Mouse (Mus musculus) neural tube, embryonic 14.5 days (tissue): Measurements from ENCODE around the gene Scel. TPM values are rescaled to one million over a fixed set of nuclear protein-coding genes. Genes with fewer than 3 reads are reported as not detected.

Source experiments
- ATAC-seq: fragments of 200-750 bp; cut with Nextera tagmentation; 2 replicates; pipeline ENCODE4 v1.8.0; 2017; ENCODE audit warnings: low read depth, mild to moderate bottlenecking, moderate TSS enrichment, moderate library complexity
- H3K27ac ChIP-seq: fragments of 300-500 bp; sonication (generic); 2 replicates; pipeline ENCODE4 v1.5.1; 2014; ENCODE audit warnings: low read depth, mild to moderate bottlenecking, control low read depth, low read length, moderate library complexity, mixed read lengths
- H3K27me3 ChIP-seq: fragments of 300-500 bp; sonication (generic); 2 replicates; pipeline ENCODE4 v1.6.1; 2014; ENCODE audit warnings: low read length; ENCODE audit not compliant: control insufficient read depth, insufficient read depth
- H3K36me3 ChIP-seq: fragments of 300-500 bp; sonication (generic); 2 replicates; pipeline ENCODE4 v1.6.1; 2014; ENCODE audit warnings: low read length, mixed read lengths; ENCODE audit not compliant: control insufficient read depth, insufficient read depth
- H3K4me1 ChIP-seq: fragments of 300-500 bp; sonication (generic); 2 replicates; pipeline ENCODE4 v1.6.1; 2014; ENCODE audit warnings: low read length; ENCODE audit not compliant: control insufficient read depth, insufficient read depth
- H3K4me2 ChIP-seq: fragments of 300-500 bp; sonication (generic); 2 replicates; pipeline ENCODE4 v1.6.1; 2014; ENCODE audit warnings: mild to moderate bottlenecking, low read depth, low read length, control low read depth
- H3K4me3 ChIP-seq: fragments of 300-500 bp; sonication (generic); 2 replicates; pipeline ENCODE4 v1.5.1; 2014; ENCODE audit warnings: low read depth, low read length, control low read depth, mixed read lengths
- H3K9ac ChIP-seq: fragments of 300-500 bp; sonication (generic); replicated peaks from 2 replicates; pipeline ENCODE4 v1.6.1; 2014; ENCODE audit warnings: low read depth, mild to moderate bottlenecking, control low read depth, low read length, mixed read lengths
- H3K9me3 ChIP-seq: fragments of 300-500 bp; sonication (generic); 2 replicates; pipeline ENCODE4 v1.6.1; 2016; ENCODE audit warnings: low read length; ENCODE audit not compliant: control insufficient read depth
- WGBS: fragments of 180-500 bp; shearing (Covaris S2); extraction: QIAGEN DNeasy Blood & Tissue Kit; methylation state at CpG from one replicate; pipeline ENCODE4 v1.1.7; 2014; 5-methylcytosine and 5-hydroxymethylcytosine counted together
- polyA plus RNA-seq: library from polyadenylated mRNA; unstranded; fragments of >200 nt; fragmentation: Nextera tagmentation; extraction: Ambion mirVana; gene quantifications from 2 replicates; pipeline ENCODE4 v1.2.1, GENCODE M21; 2014

Gene Scel
- polyA plus RNA-seq, 1 experiment from 2014 or later = 0.13 TPM

DNA sequence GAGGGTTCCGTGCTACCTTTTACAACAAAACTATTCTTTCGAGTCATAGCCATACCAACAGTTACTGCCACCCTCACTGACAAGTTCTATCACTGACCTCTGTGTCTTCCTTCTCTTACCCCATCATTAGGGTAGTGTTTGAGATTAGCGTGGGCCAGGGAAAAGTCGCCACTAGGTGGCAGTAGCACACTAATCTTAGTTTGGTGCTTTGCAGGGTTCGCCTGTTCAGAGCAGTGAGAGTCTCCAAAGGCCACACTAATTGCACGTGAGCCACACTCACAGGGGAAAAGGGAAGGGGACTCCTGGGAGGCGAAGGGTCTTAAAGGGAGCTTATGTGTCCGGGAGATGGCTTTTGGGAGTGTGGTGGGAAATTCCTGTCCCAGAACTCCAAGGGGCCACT lies 37.3 kb downstream of the Scel start:
- H3K9me3 ChIP-seq = no peaks in the 10 kb centered on the region
- H3K4me1 ChIP-seq = no peaks in the 10 kb centered on the region
- H3K27me3 ChIP-seq = no peaks in the 10 kb centered on the region
- no peak overlapping the region for H3K27ac ChIP-seq
- no peaks in the 10 kb centered on the region for H3K36me3 ChIP-seq
- no peak overlapping the region for H3K4me3 ChIP-seq
- WGBS = 14% methylated on average over 8 of the region's 8 CpGs
- ATAC-seq = peak; percentile 90
- no peak overlapping the region for H3K9ac ChIP-seq
- H3K4me2 ChIP-seq = no peak overlapping the region

DNA sequence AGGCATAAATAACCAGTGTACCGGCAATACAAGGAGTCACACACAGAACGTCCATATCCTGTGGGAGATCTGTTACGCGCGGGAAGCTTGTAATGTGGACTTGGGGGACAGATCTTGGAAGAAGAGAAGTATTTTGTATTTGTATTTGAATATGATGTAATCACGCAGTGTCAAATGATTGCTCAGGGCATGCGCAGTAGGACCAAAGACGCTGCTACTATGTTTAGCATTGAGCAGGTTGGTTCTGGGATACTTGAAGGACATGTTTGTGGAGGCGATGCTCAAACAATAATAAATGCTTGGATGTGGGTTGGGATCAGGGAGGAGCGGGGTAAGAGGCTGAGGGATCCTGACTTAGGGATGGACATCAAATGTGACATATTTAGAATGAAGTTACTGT lies 37.8 kb downstream of the Scel start:
- Histone ChIP-seq H3K27ac (no peak overlapping the region), H3K4me3 (no peak overlapping the region), H3K4me2 (no peak overlapping the region), H3K36me3 (no peaks in the 10 kb centered on the region), H3K27me3 (no peaks in the 10 kb centered on the region), H3K9ac (no peak overlapping the region), H3K4me1 (no peaks in the 10 kb centered on the region), H3K9me3 (no peaks in the 10 kb centered on the region)
- no peak for ATAC-seq
- 73% methylated on average over 10 of the region's 10 CpGs for WGBS

DNA sequence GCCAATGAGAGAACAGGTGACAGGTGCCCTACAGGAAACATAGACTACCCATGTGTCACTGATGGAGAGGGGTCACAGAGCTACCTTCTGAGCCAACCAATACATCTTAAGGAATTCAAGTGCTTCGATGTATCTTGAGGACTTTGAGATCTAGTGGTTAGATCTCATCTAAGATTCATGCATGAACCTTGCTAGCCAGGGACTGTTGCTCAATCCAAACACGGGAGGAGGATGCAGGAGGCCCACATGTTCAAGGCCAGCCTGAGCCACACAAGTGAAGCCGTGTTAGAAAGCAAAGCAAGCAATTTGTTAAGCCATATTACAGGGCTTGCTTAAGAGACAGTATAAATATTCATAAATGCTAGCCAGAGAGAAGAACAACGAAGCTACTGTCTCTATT lies 38.8 kb downstream of the Scel start:
- H3K4me3 ChIP-seq = no peak overlapping the region
- no peaks in the 10 kb centered on the region for H3K4me1 ChIP-seq
- H3K9ac ChIP-seq = no peak overlapping the region
- WGBS = 66% methylated on average over 4 of the region's 4 CpGs
- ATAC-seq = no peak
- H3K36me3 ChIP-seq = no peaks in the 10 kb centered on the region
- H3K27me3 ChIP-seq = no peaks in the 10 kb centered on the region
- H3K9me3 ChIP-seq = no peaks in the 10 kb centered on the region
- no peak overlapping the region for H3K27ac ChIP-seq
- H3K4me2 ChIP-seq = no peak overlapping the region

DNA sequence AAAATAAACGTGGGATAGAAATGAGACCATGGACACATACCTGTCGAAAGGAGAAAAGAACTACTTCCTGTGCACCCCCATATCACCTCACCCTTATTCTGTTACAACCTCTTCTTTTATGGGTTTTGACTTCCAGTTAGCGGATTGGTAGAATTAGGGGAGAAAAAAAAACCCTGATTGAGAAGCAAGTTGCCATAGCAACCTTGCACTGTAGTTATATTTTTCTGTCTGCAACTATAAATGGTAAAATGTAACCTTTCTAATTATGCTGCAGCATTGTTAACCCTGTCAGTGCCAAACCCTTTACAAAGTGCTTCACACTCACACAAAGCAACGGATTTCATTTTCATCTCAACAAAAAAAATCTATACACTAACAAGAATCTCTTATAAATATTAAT lies 39.2 kb downstream of the Scel start:
- Histone ChIP-seq H3K4me3 (no peak overlapping the region), H3K27me3 (no peaks in the 10 kb centered on the region), H3K4me1 (no peaks in the 10 kb centered on the region), H3K9ac (no peak overlapping the region), H3K4me2 (no peak overlapping the region), H3K36me3 (no peaks in the 10 kb centered on the region), H3K9me3 (no peaks in the 10 kb centered on the region), H3K27ac (no peak overlapping the region)
- whole genome bisulfite sequencing = 70% methylated on average over 4 of the region's 4 CpGs
- ATAC-seq = no peak

DNA sequence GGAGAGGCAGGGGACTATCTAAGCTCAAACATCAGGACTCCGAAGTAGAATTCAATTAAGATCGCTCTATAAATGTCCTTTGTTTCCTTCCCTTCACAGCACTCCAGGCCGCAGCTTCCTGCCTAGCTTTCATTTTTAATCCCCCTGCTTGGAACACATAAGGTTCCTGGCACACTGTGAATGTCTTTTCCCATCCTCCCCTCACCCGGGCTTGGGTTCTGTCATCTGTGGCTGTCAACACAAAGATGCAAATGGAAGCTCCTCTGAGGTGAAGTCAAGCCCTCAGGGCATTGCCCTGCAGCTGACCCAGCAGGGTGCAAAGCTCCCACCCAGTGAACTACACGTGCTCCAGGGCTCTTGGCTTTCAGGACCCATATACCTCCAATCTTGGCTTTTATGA lies 43.5 kb downstream of the Scel start:
- Histone ChIP-seq H3K4me3 (no peak overlapping the region), H3K4me2 (no peak overlapping the region), H3K27me3 (no peaks in the 10 kb centered on the region), H3K4me1 (no peaks in the 10 kb centered on the region), H3K9ac (no peak overlapping the region), H3K27ac (no peak overlapping the region), H3K9me3 (no peaks in the 10 kb centered on the region), H3K36me3 (no peaks in the 10 kb centered on the region)
- ATAC-seq = no peak
- WGBS = 50% methylated on average over 5 of the region's 5 CpGs

DNA sequence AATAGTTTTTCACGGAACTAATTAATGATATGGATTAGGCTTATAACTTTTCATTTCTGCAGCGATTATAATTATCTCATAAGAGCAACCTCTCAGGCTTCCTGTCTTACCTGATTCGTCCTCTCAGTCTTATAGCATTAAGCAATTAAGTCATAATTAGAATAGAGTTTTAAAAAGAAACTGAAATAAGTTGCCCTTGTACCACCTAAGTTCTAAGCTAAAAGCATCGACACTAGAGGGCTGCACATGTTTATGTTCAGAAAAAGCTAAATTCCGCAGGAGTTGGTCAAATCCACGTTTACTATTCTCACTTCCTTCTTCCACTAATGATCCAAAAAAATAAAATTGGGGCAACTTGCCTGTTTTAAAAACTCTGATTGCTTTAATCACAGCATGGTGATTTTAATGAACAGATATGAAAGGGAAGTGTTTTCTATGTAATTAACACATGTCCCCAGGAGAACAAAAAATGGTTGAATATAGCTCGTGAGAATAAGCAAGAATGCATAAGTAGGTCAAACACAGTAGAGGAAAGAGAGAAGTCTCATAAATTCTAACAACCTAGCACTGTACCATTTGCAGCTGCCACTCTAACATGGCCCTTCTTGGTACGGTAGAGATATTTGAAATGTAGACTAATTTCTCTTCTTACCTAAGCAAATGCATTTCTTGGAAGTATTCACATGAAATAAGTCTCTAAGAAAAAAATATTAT lies 48.4 kb downstream of the Scel start:
- no peak overlapping the region for H3K4me3 ChIP-seq
- H3K9me3 ChIP-seq = no peaks in the 10 kb centered on the region
- ATAC-seq = no peak
- 80% methylated on average over 8 of the region's 8 CpGs for WGBS
- no peaks in the 10 kb centered on the region for H3K4me1 ChIP-seq
- no peak overlapping the region for H3K27ac ChIP-seq
- H3K27me3 ChIP-seq = no peaks in the 10 kb centered on the region
- H3K4me2 ChIP-seq = no peak overlapping the region
- no peaks in the 10 kb centered on the region for H3K36me3 ChIP-seq
- H3K9ac ChIP-seq = no peak overlapping the region

DNA sequence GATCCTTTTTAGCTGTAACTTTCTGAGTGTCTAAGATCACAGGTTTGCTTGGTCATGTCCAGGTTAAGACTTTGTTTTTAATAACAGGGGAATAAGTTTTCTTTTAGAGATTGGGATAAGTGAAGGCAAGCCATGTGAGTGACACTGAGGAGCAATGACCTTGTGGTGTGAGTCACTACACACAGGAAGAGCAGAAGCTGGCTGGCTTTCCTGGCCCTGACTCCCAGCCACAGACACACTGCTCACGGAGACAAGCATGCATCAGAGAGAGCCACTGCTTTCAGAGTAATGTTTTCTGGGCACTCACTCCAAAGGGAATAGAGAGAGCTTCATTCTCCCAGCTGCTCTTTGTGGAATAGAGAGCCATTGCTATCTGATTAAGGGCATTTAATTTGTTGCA lies 54.8 kb downstream of the Scel start:
- Histone ChIP-seq H3K4me1 (no peaks in the 10 kb centered on the region), H3K4me2 (no peak overlapping the region), H3K27me3 (no peaks in the 10 kb centered on the region), H3K9me3 (no peaks in the 10 kb centered on the region), H3K9ac (no peak overlapping the region), H3K4me3 (no peak overlapping the region), H3K27ac (no peak overlapping the region), H3K36me3 (no peaks in the 10 kb centered on the region)
- no peak for ATAC-seq
- WGBS = 39% methylated on average over 1 of the region's 1 CpGs

DNA sequence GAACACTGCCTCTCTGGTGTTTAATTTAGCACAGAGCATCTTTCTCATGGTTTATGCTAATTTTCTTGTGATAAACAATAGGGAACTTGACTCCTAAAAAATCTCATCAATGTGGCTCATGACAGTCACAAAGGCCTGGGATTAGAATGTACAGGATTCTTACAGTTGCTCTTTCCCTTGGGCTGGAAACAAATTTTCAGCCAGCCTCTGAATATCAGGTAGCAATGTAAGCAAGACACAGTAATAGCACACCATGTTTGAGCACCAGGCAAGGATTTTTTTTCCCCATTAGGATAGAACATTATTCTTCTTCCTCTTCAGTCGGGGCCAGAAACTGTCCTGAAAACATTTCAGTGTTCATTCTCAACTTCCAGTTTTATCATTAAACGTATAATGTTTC lies 55.3 kb downstream of the Scel start:
- Histone ChIP-seq H3K9ac (no peak overlapping the region), H3K4me2 (no peak overlapping the region), H3K27ac (no peak overlapping the region), H3K4me1 (no peaks in the 10 kb centered on the region), H3K27me3 (no peaks in the 10 kb centered on the region), H3K4me3 (no peak overlapping the region), H3K36me3 (no peaks in the 10 kb centered on the region), H3K9me3 (no peaks in the 10 kb centered on the region)
- no peak for ATAC-seq
- WGBS = 76% methylated on average over 2 of the region's 2 CpGs

DNA sequence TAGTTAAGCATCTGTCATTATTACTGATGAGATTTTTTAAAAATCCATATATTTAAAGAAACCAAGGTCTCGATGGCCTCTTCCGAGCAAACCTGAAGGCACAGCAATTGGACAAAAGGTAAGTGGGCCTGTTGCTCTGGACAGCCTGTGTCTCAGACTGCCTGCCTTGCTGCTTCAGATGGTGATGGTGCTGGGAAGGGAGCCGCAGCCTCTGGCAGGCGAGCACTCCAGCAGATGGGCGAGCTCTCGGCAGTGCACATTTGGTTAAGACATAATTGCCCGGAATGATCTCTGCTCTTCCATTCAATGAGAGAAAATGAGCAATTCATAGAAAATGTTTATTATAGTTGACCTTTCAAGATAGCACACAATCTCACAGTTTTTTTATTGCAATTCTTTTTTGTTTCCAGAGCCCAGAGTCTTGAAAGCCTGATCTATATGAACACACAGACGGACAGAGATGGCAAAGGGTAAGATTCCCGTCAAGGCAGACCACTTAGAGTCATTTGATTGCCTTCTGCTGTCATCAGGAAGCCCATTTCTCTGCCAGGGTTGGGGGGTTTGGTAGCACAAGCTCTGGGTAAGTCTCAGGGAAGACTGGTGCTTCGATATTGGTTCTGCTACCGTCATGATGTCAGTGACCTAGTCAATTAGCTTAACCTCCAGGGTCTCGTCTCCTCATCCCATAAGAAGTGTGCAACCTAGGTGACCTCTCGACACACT lies 58.6 kb downstream of the Scel start:
- Histone ChIP-seq H3K36me3 (no peaks in the 10 kb centered on the region), H3K4me1 (no peaks in the 10 kb centered on the region), H3K4me2 (no peak overlapping the region), H3K9ac (no peak overlapping the region), H3K9me3 (no peaks in the 10 kb centered on the region), H3K4me3 (no peak overlapping the region), H3K27ac (no peak overlapping the region), H3K27me3 (no peaks in the 10 kb centered on the region)
- ATAC-seq = no peak
- 71% methylated on average over 13 of the region's 13 CpGs for WGBS
